Mouse (Mus musculus): ENCODE measurements around the gene Gm16451.
"Not testable (repeated sequence)": the region's sequence is repeated elsewhere in the genome, so short reads cannot be mapped to it uniquely, and the experiment has no call there.

Gm16451 gene

GRCm38 (mm10) chr7:22118145-22118544 lies at the start of gene Gm16451:
TSS of gene Gm16451 (minus strand) at chr7:22118245.
- in situ Hi-C loops (cut with MboI) = not testable (repeated sequence)

GRCm38 (mm10) chr7:22163935-22164334 lies 45.9 kb upstream of the Gm16451 start, which contains the start of gene Vmn1r142:
TSS of gene Vmn1r142 (minus strand) at chr7:22164035.
- in situ Hi-C loops (cut with MboI) = not testable (repeated sequence)

- in situ Hi-C loops (cut with MboI) = not testable (repeated sequence)
These were observed 16.6 kb upstream of the Gm16451 start, which contains the start of gene Gm10666 for GRCm38 (mm10) chr7:22134641-22135040. TSS of gene Gm10666 (minus strand) at chr7:22134741.

GRCm38 (mm10) chr7:22068757-22069156 lies 49.3 kb downstream of the Gm16451 start, which contains the start of gene Vmn1r139:
TSS of gene Vmn1r139 (plus strand) at chr7:22069057.
- in situ Hi-C loops (cut with MboI) = not testable (repeated sequence)

Measured in mature B cell (primary cell).